Mouse (Mus musculus): ENCODE measurements around the gene Slc35e3.

Gene Slc35e3

DNA sequence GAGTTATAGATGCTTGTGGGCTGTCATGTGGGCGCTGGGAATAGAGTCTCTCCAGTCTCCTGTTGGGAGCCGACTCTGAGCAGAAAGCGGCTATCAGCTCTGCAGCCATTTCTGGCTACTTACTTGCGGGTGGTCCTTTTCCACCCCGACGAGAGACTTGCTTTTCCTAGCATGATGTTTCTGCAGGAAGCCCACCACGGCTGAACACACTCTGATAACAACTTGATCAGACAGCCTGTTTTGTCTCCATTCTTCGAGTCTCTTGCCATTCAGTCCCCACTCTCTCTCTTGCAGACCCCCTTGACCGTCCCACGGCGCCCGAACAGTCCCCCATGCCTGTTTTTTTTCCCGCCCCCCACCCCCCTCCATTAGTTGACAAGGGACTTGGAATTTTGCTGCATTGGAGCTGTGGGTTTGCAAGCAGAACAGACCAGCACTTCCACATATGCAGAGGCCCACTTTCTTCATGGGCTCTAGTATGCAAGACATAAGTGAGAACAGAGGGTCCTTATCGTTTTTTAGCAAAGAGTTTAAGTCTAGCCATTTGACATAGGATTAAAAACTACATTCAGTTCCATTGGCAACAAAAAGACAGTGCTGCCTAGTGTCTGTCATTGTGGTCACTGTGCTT lies 13.1 kb downstream of the Slc35e3 start:
- peak; percentile 92 for DNase-seq (ENCODE audit: low read depth, low spot score)

DNA sequence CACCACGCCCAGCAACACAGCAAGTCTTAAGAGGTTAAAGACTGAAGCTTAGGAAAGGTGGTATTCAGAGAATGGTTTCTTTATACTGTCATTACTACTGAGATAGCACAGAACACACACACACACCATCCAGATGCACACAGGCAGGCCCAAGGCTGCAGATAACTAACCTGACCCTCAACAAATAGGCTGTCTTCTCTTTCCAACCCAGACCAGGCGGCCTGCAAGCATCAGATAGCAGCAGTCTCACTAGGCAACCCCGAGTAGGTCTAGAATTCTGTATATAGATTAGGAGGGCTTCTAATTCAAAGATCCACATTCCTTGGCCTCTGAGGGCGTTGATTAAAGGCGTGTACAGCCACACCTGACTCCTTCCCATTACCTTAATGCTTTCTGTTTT lies 14.0 kb downstream of the Slc35e3 start:
- no peak for DNase-seq (ENCODE audit: low read depth, low spot score)

DNA sequence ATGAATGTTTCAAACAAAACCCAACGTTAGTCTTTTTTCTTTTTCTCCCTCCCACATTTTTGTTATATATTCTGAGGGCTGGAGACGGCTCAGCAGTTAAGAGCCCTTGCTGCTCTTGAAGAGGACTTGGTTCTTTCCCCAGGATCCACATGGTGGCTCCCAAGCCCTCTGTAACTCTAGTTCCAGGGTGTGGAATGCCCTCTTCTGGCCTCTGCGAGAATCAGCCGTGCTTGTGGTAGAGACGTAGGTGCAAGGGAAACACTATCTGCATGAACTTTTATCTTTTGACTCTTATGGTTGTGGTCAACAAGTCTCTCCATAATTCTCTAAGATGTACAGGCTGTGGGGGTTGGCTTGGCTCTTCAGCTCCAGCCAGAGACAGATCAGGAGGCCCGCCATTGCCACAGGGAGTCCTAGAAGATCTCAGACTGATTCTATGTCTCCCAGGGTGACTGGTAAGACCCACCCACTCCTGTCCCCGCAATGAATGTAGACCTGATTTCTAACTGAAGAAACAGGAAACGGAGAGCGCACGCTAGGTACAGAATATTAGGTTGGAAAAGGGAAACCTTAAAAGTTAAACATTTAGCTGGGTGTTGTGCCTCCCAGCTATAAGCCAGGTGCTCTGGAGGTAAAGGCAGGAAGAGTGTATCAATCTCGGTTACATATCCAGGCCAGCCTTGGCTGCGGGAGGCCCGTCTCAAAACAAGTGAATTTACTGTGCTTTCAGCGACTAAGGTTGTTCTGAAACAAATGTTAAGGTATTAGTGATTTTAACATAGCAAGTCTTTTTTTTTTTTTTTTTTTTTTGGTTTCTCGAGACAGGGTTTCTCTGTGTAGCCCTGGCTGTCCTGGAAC lies 14.7 kb downstream of the Slc35e3 start:
- DNase-seq (ENCODE audit: low read depth, low spot score), result no peak

DNA sequence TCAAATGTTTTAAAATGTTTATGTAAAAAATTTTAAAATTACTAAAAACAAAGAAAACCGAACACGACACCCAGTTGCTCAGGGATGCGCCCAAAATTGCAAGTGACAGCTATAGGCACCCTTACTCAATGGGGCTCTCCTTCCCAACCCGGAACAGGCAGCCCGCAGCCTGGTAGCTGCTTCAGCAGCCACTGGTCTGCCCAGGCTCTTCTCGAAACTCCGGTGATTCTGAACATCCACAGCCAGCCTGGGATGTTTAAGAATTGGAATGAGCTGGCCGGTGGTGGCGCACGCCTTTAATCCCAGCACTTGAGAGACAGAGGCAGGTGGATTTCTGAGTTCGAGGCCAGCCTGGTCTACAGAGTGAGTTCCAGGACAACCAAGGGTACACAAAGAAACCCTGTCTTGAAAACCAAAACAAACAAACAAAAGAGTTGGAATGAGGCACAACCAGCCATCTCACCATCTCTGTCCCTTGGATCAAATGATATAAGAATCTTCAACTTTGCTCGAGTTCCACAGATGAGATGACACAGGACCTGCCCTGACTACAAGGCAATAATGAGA lies 15.4 kb downstream of the Slc35e3 start:
- peak; percentile 91 for DNase-seq (ENCODE audit: low read depth, low spot score)

DNA sequence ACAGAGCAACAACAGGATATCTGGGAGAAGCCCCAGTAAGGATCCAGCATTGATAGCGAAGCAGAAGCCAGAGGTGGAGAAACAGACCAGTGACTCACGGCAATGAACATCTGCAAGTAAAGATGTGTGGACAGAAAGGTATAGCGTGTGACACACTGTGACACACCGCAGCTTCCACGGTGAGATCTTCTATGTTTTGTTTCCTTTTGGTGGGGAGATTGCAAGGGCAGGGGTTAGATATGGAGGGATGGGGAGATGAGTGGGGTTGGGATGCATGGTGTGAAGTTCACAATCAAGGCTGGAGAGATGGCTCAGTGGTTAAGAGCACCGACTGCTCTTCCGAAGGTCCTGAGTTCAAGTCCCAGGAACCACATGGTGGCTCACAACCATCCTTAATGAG lies 16.0 kb downstream of the Slc35e3 start:
- no peak for DNase-seq (ENCODE audit: low read depth, low spot score)

DNA sequence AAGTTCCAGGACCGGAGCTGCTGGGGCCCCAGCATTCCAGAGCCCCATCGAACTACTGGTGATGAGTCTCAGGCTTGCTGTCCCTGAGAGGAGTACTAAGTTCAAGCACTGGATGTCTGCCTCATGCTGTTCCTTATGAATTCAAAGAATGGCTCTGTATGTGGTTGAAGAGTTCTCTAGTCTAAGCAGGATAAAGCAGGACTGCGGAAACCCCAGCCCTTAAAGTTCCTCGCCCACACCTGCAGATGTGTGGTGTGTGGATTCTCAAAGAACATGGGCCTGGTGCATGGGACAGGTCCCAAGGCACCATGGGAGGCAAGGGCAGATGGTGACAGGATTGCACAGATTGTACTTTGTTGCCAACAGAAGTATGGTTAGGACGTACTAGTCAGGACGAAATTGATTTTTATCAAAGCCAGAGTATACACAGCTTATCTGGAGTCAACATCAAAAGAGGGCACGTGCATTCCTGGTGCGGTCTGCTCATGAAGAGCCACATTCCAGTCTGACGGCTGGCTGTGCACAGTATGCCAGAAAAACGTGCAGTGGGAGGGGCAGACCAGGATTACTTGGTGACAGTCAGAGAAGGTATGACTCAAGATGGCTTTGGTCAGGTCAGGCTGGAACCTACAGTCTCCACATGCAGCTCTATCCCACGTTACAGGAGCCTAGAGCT lies 16.9 kb downstream of the Slc35e3 start:
- no peak for DNase-seq (ENCODE audit: low read depth, low spot score)

DNA sequence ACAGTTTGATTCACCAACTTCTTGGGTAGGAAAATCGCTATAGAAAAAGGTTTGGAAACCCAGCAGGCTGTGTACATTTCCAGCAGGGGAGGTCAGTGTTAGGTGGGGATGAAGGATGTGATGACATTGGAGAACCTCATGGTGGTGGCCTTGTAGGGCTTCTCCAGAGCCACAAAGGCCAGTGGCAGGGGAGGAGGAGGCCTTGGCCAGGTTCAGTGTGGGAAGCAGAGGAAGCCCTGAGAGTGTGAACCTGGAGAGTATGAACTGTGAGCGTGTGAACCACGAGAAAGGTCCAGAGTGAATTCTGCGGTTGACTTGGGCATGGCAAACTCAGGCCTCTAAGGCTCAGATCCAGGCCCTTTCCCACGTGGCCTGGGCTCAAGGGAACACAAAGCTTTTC lies 17.6 kb downstream of the Slc35e3 start:
- DNase-seq (ENCODE audit: low read depth, low spot score), result no peak

DNA sequence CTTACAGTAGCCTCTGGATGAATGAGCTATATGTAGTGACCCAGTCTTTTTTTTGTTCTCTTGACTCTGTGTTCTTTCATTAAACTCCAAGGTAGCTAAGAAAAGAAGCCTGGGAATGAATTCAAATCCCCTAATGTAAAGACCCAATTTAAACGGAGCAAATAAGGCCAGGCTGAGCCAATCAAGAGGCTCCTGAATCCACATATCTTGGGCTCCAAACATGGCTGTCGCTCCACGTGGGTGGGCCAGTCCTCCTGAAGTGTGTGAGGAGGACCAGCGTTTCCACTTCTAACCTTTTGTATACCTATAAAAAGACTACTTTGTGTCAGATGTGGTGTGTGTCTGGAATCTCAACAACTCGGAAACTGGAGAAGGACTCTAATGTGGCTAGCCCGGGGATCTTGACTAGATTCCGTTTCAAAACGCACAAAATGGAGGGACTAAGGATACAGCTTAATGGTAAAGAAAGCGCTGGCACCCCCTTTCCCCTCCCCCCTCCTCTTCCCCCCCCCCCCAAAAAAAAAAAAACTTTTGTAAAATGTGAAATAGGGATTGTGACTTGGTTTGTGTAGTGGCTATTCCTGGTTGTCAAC lies 18.6 kb downstream of the Slc35e3 start:
- peak; percentile 93 for DNase-seq (ENCODE audit: low read depth, low spot score)

DNA sequence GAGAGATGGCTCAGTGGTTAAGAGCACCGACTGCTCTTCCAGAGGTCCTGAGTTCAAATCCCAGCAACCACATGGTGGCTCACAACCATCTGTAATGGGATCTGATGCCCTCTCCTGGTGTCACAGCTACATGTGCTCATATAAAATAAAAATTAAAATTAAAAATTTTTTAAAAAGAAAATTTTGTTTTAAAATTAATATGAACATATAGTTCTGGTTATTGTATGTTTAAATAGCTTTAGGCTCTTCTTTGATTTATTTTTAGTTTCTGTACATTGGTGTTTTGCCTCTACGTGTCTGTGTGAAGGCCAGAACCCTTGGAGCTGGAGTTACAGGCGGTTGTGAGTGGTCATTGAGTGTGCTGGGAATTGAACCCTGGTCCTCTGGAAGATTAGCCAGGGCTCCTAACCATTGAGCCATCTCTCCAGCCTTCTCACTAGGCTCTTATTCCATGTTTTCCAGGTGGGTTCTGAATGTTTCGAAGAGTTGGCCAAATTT lies 19.2 kb downstream of the Slc35e3 start:
- DNase-seq (ENCODE audit: low read depth, low spot score), result peak; percentile 93

DNA sequence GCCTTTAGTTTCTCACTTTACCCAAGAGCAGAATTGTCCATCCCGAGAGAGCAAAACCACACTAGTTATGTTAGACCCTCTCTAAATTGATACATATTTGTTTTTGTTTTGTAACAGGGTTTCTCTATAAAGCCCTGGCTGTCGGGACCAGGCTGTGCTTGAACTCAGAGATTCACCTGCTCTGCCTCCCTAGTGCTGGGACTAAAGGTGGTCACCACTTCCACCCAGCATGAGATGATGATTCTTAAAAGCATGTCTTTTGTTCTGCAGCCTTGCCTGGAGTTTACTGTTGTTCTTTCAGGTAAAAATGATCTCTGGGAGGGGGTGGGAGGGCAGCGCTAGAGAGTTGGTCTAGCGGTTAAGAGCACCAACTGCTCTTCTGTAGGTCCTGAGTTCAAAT lies 19.8 kb downstream of the Slc35e3 start:
- DNase-seq (ENCODE audit: low read depth, low spot score), result no peak

DNA sequence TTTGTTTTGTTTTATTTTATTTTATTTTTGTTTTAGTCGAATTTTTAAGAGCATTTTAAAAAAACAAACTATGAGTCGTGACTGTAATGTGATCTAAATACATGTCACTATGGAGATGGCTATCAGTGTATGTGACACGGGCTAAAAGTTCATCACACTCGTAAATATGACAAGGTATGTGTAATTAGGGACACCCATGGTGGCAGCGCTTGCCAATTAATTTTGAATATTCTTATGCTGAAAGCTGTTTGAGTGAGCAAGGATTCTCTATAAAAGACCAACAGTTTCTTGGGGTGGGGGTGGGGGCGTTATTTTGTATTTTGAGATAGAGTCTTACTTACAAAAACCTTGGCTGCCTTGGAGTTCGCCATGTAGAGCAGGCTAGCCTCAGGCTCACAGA lies 20.5 kb downstream of the Slc35e3 start:
- no peak for DNase-seq (ENCODE audit: low read depth, low spot score)

DNA sequence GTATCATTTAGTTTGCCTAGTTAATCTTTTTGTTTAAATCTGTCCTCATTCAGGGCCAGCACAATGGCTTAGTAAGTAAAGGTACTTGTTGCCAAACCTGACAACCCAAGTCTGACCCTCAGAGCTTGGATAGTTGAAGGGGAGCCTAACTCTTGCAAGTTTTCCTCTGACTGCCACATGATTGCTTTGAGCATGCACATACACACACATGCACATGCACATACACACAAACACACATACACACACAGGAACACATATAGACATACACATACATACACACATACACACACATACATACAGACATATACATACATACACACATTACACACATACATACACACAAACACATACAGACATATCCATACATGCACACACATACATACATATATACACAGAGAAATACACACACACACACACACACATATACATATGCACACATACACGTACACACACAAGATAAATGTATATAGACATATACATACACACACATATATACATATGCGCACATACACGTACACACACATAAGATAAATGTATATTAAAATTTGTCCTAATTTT lies 21.3 kb downstream of the Slc35e3 start:
- DNase-seq (ENCODE audit: low read depth, low spot score), result peak; percentile 95

DNA sequence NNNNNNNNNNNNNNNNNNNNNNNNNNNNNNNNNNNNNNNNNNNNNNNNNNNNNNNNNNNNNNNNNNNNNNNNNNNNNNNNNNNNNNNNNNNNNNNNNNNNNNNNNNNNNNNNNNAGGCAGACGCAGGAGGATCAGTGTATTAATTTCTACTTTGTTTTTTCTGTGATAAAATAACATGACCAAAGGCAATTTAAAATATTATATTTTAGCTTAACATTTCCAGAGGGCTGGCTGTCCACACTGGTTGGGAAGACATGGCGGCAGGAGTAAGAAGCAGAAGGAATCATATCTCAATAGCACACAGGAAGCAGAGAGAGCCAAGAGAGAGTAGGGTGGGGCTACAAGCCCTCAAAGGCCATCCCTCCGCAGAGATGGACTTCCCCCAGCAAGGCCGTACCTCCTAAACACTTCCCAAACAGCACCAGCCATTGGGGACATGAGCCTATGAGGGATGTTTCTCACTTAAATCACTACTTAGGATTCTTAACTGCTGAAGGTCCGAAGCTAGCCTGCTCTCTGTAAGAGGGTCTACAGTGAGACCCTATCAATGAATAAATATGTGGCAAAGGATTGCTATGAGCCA lies 21.9 kb downstream of the Slc35e3 start:
- DNase-seq (ENCODE audit: low read depth, low spot score), result peak; percentile 95

DNA sequence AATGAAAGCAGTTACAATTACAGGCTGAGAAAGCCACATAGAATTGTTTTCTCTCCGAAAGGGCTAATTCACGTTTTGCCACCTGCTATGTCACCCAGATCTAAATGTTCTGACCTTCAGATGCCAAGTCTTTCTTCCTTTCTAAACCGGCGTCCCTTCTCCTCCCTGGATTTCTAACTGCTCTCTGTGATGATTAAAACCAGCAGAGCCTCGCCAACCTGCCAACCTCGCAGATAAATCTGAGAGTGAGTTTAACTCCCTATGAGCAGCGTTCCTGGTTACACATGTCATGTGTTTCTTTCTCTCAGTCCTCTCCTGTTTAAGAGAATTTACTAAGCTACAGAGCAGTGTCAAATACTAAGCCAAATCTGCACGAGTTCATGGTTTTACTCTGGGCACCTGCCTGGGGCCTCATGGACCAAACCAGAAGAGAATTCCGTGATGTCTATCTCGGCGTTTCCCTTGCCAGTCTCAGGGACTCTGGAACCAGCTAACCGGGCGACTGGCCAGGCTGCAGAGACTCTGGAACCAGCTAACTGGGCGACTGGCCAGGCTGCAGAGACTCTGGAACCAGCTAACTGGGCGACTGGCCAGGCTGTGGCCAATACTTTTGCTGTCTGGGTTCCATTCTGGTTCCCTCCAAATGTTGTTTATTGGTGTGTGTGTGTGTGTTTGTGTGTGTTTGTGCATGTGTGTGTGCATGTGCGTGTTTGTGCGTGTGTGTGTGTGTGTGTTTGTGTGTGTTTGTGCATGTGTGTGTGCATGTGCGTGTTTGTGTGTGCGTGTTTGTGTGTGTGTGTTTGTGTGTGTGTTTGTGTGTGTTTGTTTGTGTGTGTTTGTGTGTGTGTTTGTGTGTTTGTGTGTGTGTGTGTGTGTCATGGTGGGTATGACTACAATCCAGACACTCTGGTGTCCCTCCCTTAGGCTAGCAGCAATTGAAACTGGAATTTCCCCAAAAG lies 27.7 kb downstream of the Slc35e3 start:
- DNase-seq (ENCODE audit: low read depth, low spot score), result no peak

DNA sequence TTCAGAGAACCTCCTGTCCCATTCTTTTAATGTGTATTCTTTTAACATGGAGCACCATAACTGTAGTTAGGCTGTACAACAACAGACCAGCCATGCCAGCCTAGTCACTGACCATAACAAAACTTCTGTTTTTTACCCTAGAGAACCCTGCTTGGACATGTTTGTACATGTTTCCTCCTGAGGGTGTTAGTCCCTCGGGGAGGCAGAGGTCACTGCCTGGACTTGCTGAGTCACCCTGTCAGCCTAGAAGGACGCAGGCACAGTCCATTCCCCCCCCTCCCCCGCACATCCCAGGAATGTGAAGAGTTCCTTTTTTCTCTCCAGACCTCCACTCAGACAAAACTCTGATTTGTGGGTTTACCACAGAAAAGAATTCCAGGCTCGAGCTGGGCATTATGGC lies 28.6 kb downstream of the Slc35e3 start:
- no peak for DNase-seq (ENCODE audit: low read depth, low spot score)

DNA sequence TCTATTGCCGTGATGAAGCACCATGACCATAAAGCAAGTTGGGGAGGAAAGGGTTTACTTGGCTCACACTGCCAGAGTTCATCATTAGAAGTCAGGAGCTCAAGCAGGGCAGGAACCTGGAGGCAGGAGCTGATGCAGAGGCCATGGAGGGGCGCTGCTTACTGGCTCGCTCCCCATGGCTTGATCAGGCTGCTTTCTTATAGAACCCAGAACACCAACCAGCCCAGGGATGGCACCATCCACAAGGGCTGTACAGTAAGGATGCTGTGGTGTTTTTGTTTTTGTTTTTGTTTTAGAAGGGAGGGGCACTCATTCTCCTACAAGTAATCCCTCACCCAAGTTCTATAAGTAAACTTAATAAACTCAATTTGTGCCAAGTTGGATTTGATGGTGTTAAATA lies 29.5 kb downstream of the Slc35e3 start:
- no peak for DNase-seq (ENCODE audit: low read depth, low spot score)

DNA sequence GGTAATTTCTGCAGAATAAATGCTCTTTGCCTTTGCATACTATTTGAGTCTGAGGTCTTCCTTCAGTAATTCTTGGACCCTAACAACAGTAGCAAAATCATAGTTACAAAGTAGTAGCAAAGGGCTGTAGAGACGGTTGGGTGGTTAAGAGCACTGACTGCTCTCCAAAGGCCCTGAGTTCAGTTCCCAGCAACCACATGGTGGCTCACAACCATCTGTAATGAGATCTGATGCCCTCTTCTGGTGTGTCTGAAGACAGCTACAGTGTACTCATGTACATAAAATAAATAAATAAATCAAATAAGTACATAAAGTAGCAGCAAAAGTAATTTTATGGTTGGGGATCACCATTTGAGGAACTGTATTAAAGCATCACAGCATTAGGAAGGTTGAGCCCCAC lies 30.5 kb downstream of the Slc35e3 start:
- DNase-seq (ENCODE audit: low read depth, low spot score), result peak; percentile 94

DNA sequence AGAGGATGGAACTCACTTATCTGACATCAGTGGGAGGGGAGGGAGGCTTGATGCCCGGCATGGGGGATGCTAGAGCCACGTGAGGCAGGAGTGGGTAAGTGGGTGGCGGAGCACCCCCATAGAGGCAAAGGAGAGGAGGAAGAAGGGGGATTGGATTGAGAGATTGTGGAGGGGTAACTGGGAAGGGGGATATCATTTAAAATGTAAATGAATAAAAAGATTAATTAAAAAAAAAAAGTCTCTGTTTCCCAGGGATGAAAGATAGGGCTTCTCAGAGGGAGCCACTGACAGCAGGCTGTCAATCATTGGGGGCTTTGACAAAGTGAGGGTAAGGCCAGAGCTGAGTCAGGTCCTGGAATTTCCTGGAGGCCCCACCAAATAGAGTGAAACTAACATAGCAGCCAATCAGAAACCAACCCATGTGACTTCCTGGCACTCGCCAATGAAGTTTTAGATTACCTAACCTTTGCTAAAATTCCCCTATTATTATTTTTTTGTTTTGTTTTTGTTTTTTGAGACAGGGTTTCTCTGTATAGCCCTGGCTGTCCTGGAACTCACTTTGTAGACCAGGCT lies 31.2 kb downstream of the Slc35e3 start:
- no peak for DNase-seq (ENCODE audit: low read depth, low spot score)

DNA sequence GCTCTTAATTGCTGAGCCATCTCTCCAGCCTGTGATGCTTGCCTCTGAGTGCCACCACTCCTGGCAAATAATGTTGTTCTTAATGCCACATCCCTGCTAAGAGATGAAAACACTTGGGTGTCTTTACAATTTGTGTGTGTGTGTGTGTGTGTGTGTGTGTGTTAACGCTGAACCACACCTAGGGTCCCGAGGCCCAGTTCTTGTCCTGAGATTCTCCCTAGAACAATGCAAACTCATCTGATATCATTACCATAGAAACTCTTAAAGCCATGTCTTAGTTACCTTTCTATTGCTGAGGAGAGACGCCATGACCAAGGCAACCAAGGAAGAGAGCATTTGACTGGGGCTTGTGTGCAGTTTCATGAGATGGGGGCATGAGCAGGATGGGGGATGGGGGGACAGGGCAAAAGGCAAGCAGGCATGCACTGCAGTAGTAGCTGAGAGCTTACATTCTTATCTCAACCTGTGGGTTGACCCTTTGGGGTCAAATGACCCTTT lies 32.1 kb downstream of the Slc35e3 start:
- DNase-seq (ENCODE audit: low read depth, low spot score), result peak; percentile 94

All from 3T3-L1 (cell line).